Mouse (Mus musculus): ENCODE measurements around the gene Kmt2d.

DNA sequence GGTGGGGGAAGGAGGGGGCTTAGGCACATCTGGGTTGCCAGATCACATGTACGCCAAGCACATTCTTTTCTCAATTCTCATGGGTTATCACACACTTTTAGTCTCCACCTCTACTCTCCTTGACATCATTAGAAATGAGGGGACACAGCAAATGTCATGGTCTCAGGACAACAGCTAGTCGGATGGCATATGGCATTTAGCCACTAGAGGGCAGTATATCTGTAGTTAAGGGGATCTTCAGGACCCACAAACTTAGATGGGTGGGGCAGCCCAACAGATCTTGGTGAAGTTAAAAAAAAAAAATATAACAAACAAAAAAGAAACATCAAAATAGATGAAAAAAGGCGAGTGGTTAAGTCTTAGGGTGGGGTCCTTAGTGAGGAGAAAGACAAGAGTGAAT, 6.3 kb upstream of the Kmt2d start:
- TF ChIP-seq CTCF (IDR thresholded peaks at IDR 0.05; ENCODE audit: low read depth, low read length) (peak; percentile 82), GATA1 (IDR thresholded peaks at IDR 0.05; ENCODE audit: borderline replicate concordance, low read length) (no peak), GATA2 (IDR thresholded peaks at IDR 0.05; ENCODE audit: borderline replicate concordance, low read depth, low read length) (no peak), TAL1 (conservative IDR thresholded peaks at IDR 0.05; ENCODE audit: low read depth, low read length) (no peak)
